Mouse (Mus musculus): ENCODE measurements at regions not wholly inside any gene's neighbourhood (a gene's known extent, or its start where the extent isn't known, plus 50 kb on each side); places are given as distances from the start of the nearest gene placed in this dataset.
"Not testable (repeated sequence)": the region's sequence is repeated elsewhere in the genome, so short reads cannot be mapped to it uniquely, and the experiment has no call there.

DNA sequence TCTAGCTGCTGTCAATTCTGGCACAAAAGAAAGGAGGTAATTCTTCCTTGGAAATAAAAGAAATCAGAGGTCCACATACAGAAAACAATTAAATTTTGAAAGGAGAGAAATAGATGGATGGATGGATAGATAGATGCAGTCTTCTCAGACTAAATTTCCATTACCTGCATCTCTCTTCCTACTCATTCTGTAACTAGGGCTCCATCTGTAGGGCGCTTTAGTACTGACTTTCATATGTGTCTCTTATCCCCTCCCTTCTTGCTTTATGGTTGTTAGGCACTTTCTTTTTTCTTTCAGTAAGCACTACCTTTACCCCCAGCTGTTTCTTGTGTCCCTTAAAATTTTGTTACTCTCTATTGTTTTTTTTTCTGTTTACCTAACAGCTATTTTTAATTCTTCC, 72.9 kb upstream of the Olfr1324 start:
- H3K36me3 ChIP-seq (ENCODE audit: control insufficient read depth, insufficient read depth, low read length), result no peaks in the 10 kb centered on the region

GRCm38 (mm10) chrX:50490477-50490967, 62.2 kb upstream of the Olfr1324 start:
- not testable (repeated sequence) for ATAC-seq (ENCODE audit: insufficient read depth, low FRiP score); H3K27ac ChIP-seq (ENCODE audit: low read length); H3K9me3 ChIP-seq (replicated peaks; ENCODE audit: control insufficient read depth, low read length); H3K4me1 ChIP-seq (ENCODE audit: control insufficient read depth, insufficient read depth, low read length); H3K27me3 ChIP-seq (ENCODE audit: control insufficient read depth, insufficient read depth, low read length); H3K9ac ChIP-seq (ENCODE audit: low read length); H3K4me2 ChIP-seq (ENCODE audit: low read depth, low read length); H3K4me3 ChIP-seq (replicated peaks; ENCODE audit: low read length); H3K36me3 ChIP-seq (ENCODE audit: control insufficient read depth, insufficient read depth, low read length)
- WGBS, result 54% methylated on average over 9 of the region's 9 CpGs

More for the DNA sequence above, 72.9 kb upstream of the Olfr1324 start:
- WGBS, result 38% methylated on average over 1 of the region's 1 CpGs
- no peak for ATAC-seq (ENCODE audit: insufficient read depth, low FRiP score)
- Histone ChIP-seq H3K4me1 (ENCODE audit: control insufficient read depth, insufficient read depth, low read length) (no peaks in the 10 kb centered on the region), H3K9me3 (replicated peaks; ENCODE audit: control insufficient read depth, low read length) (no peaks in the 10 kb centered on the region), H3K4me2 (ENCODE audit: low read depth, low read length) (no peak overlapping the region), H3K27me3 (ENCODE audit: control insufficient read depth, insufficient read depth, low read length) (no peaks in the 10 kb centered on the region), H3K4me3 (replicated peaks; ENCODE audit: low read length) (no peak overlapping the region), H3K9ac (ENCODE audit: low read length) (no peak overlapping the region), H3K27ac (ENCODE audit: low read length) (no peak overlapping the region)
